Mouse (Mus musculus): ENCODE results near the gene Ccdc181. TPM values are rescaled to one million over a fixed set of nuclear protein-coding genes. Genes with fewer than 3 reads are reported as not detected.

Ccdc181 gene
- polyA plus RNA-seq, 1 experiment, result 0.92 TPM

DNA sequence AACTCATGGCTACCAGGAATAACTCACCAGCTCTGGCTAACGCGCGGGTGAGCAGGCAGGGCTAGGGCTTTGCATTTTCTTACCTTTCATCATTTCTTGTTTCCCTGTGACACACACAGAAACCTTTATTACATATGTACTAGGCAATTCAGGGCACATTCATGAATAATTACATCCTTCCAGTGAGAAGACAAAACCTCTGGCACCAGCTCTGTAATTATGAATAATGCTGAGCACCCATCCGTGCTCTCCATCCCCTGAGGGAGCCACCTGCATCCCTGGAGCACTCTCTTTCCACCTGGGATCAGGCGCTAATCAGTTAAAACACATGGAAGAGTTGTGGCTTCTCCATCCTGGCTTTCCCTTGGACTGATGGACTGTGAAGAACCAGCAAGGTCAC, 28.4 kb downstream of the Ccdc181 start, which contains the start of gene Nme7:
Gene Nme7, plus strand, starts transcription at position 301 of the 400 bp plus-strand sequence.
- no peak within 1 kb of the TSS for H3K4me3 ChIP-seq (ENCODE audit: extremely low read depth, insufficient read depth, insufficient read length)
- 95% methylated on average over 5 of the region's 5 CpGs for WGBS
- H3K36me3 ChIP-seq (ENCODE audit: control insufficient read depth, insufficient read depth, low read length), result peaks cover 18% of the 10 kb centered on the region
- no peak within 1 kb of the TSS for H3K27ac ChIP-seq (ENCODE audit: insufficient read depth, low read length)
- no peaks in the 10 kb centered on the region for H3K4me1 ChIP-seq (ENCODE audit: control insufficient read depth, insufficient read depth, insufficient read length)
- TF ChIP-seq CTCF (IDR thresholded peaks at IDR 0.05; ENCODE audit: extremely low read depth, insufficient read depth, insufficient read length, insufficient replicate concordance) (no peak), POLR2A (IDR thresholded peaks at IDR 0.05; ENCODE audit: low read depth, low read length) (no peak)
- no peaks in the 10 kb centered on the region for H3K27me3 ChIP-seq (ENCODE audit: control insufficient read depth, insufficient read depth, low read length)
- DNase-seq (ENCODE audit: low read depth in 1 of 2, low spot score in 2 of 2), result no peak

DNA sequence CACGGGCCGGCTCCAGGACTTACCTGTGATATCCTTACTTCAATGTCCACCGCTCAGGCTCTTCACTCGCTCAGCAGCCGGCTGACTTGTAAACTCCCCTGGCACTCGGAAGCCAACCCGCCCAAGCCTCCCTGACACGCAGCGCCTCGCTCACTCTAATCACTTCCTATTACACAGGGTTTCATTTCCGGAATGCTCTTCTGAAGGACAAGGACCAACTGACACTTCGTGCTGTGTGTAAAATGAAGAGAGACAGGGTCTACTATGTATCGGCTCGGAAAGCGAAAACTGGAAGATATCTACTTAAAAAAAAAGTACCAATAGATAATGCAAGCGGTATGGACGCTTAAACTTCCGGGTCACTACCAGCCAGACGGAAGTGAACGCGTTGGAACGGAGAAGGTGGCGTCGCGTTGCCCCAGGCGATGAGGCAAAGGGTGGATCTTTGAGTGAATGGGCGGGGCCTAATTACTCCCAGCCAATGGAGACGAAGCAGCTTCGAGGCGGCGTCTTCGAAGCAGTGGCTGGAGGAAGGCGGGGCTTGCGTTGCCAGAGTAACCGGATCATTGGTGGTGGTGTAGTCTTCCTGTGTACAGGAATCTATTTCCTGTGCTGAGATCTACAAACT, 31.9 kb downstream of the Ccdc181 start, which contains the start of gene Blzf1:
Gene Blzf1, minus strand, starts transcription at position 366 of the 628 bp plus-strand sequence.
- TF ChIP-seq POLR2A (IDR thresholded peaks at IDR 0.05; ENCODE audit: low read depth, low read length) (peak; percentile 31; the same call in 1 of the 2 replicates), CTCF (IDR thresholded peaks at IDR 0.05; ENCODE audit: extremely low read depth, insufficient read depth, insufficient read length, insufficient replicate concordance) (no peak)
- Histone ChIP-seq H3K4me1 (ENCODE audit: control insufficient read depth, insufficient read depth, insufficient read length) (no peaks in the 10 kb centered on the region), H3K36me3 (ENCODE audit: control insufficient read depth, insufficient read depth, low read length) (peaks cover 3% of the 10 kb centered on the region), H3K4me3 (ENCODE audit: extremely low read depth, insufficient read depth, insufficient read length) (peak within 1 kb of the TSS; percentile 61), H3K27me3 (ENCODE audit: control insufficient read depth, insufficient read depth, low read length) (no peaks in the 10 kb centered on the region), H3K27ac (ENCODE audit: insufficient read depth, low read length) (peak within 1 kb of the TSS; percentile 66)
- WGBS, result under 1% methylated on average over 35 of the region's 35 CpGs
- peak; percentile 95 to 97 for DNase-seq (ENCODE audit: low read depth in 1 of 2, low spot score in 2 of 2)

GRCm38 (mm10) chr1:164307922-164308321, 32.5 kb downstream of the Ccdc181 start:
- Histone ChIP-seq H3K36me3 (ENCODE audit: control insufficient read depth, insufficient read depth, low read length) (no peaks in the 10 kb centered on the region), H3K4me1 (ENCODE audit: control insufficient read depth, insufficient read depth, insufficient read length) (no peaks in the 10 kb centered on the region), H3K27ac (ENCODE audit: insufficient read depth, low read length) (no peak overlapping the region), H3K4me3 (ENCODE audit: extremely low read depth, insufficient read depth, insufficient read length) (peak overlapping the region; percentile 61), H3K27me3 (ENCODE audit: control insufficient read depth, insufficient read depth, low read length) (no peaks in the 10 kb centered on the region)
- TF ChIP-seq POLR2A (IDR thresholded peaks at IDR 0.05; ENCODE audit: low read depth, low read length), result no peak
- TF ChIP-seq CTCF (IDR thresholded peaks at IDR 0.05; ENCODE audit: extremely low read depth, insufficient read depth, insufficient read length, insufficient replicate concordance), result no peak
- no peak for DNase-seq (ENCODE audit: low read depth in 1 of 2, low spot score in 2 of 2)
- 14% methylated on average over 10 of the region's 10 CpGs for WGBS

DNA sequence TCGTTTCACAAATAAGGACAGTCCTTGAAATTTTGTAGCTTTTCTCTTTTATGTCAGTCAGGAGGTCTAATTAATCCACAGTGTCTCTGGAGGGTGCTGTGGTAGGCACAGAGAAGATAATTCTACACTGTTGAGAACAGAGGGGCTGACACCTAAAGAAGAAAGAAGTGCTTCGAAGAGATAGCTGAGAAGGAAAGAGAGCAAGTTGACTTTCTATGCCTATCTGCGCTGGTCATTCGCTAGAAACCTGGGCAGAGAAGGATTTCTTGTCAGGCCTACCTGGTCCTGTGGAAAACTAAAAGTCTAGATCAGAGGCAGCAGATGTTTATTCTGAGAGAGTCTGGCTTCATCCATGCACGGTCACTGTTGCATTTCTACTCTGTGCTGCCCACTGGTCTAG, 38.7 kb downstream of the Ccdc181 start:
- Histone ChIP-seq H3K27me3 (ENCODE audit: control insufficient read depth, insufficient read depth, low read length) (no peaks in the 10 kb centered on the region), H3K27ac (ENCODE audit: insufficient read depth, low read length) (no peak overlapping the region), H3K4me3 (ENCODE audit: extremely low read depth, insufficient read depth, insufficient read length) (no peak overlapping the region), H3K36me3 (ENCODE audit: control insufficient read depth, insufficient read depth, low read length) (no peaks in the 10 kb centered on the region), H3K4me1 (ENCODE audit: control insufficient read depth, insufficient read depth, insufficient read length) (no peaks in the 10 kb centered on the region)
- WGBS, result 89% methylated on average over 5 of the region's 5 CpGs
- TF ChIP-seq POLR2A (IDR thresholded peaks at IDR 0.05; ENCODE audit: low read depth, low read length) (no peak), CTCF (IDR thresholded peaks at IDR 0.05; ENCODE audit: extremely low read depth, insufficient read depth, insufficient read length, insufficient replicate concordance) (no peak)
- no peak for DNase-seq (ENCODE audit: low read depth in 1 of 2, low spot score in 2 of 2)

DNA sequence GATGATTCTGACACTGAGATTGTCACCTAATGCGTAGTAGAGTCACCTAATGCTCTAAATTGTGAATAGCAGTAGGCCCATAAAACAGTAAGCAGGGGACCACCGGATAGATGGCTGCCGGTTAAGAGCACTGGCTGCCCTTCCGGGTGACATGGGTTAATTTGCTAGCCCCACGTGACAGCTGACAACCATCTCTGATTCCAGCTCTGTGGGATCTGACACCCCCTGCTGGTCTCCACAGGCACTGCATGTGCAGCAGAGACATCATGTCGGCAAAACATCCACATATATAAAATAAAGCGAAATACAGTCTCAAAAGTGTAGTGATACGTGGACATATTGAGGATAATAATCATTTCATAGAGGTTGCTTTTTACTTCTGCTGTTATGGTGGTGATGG, 39.9 kb downstream of the Ccdc181 start:
- peak in 1 of 2 experiments; percentile 22 for DNase-seq (ENCODE audit: low read depth in 1 of 2, low spot score in 2 of 2)
- H3K27ac ChIP-seq (ENCODE audit: insufficient read depth, low read length), result no peak overlapping the region

DNA sequence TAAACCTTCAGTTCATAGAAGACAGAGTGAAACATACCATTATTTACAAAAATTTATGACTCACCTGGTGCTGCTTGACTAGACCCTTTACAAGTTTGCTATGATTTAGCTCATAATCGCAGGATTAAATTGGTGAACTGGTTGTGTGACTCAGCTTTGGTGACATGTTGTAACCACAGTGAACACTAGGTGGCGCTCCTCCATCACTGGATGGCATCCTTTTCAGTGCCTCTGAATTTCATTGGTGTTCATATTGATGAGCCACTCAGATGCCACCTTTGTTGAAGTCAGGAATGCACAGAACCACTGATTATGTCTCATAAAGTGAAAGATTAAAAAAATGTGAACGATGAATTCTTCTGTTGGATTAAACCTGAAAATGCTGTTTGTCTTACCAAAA, 41.3 kb downstream of the Ccdc181 start:
- H3K4me1 ChIP-seq (ENCODE audit: control insufficient read depth, insufficient read depth, insufficient read length), result no peaks in the 10 kb centered on the region
- H3K27me3 ChIP-seq (ENCODE audit: control insufficient read depth, insufficient read depth, low read length), result no peaks in the 10 kb centered on the region
- no peak overlapping the region for H3K27ac ChIP-seq (ENCODE audit: insufficient read depth, low read length)
- DNase-seq (ENCODE audit: low read depth in 1 of 2, low spot score in 2 of 2), result peak; percentile 31 to 60
- WGBS, result 30% methylated on average over 3 of the region's 3 CpGs
- no peaks in the 10 kb centered on the region for H3K36me3 ChIP-seq (ENCODE audit: control insufficient read depth, insufficient read depth, low read length)
- H3K4me3 ChIP-seq (ENCODE audit: extremely low read depth, insufficient read depth, insufficient read length), result no peak overlapping the region
- no peak for TF ChIP-seq POLR2A (IDR thresholded peaks at IDR 0.05; ENCODE audit: low read depth, low read length)
- TF ChIP-seq CTCF (IDR thresholded peaks at IDR 0.05; ENCODE audit: extremely low read depth, insufficient read depth, insufficient read length, insufficient replicate concordance), result peak; percentile 80; the same call in 1 of the 2 replicates

More for the DNA sequence above, 39.9 kb downstream of the Ccdc181 start:
- TF ChIP-seq POLR2A (IDR thresholded peaks at IDR 0.05; ENCODE audit: low read depth, low read length) (no peak), CTCF (IDR thresholded peaks at IDR 0.05; ENCODE audit: extremely low read depth, insufficient read depth, insufficient read length, insufficient replicate concordance) (peak; percentile 41; the same call in 1 of the 2 replicates)
- WGBS, result 84% methylated on average over 8 of the region's 8 CpGs
- no peaks in the 10 kb centered on the region for H3K27me3 ChIP-seq (ENCODE audit: control insufficient read depth, insufficient read depth, low read length)
- no peaks in the 10 kb centered on the region for H3K4me1 ChIP-seq (ENCODE audit: control insufficient read depth, insufficient read depth, insufficient read length)
- no peaks in the 10 kb centered on the region for H3K36me3 ChIP-seq (ENCODE audit: control insufficient read depth, insufficient read depth, low read length)
- H3K4me3 ChIP-seq (ENCODE audit: extremely low read depth, insufficient read depth, insufficient read length), result no peak overlapping the region

DNA sequence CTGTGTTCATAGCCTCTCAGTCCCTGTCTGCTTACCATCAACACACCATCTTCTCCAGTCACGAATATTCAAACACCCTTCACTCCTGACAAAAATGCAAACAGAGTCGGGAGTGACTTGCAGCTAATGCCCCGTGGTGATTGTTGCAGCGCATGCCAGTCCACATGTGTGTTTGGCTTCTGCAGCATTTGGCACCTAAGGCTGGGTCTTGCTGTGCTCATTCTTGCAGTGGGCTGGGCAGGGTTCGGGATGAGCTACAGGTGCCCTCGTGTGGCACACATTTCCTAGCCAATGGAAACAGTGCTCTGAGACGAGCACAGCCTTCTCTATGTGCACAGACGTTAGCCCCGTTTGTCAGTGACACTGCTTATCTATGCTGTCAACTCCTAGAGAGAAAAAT, 41.9 kb downstream of the Ccdc181 start:
- Histone ChIP-seq H3K27ac (ENCODE audit: insufficient read depth, low read length) (no peak overlapping the region), H3K4me1 (ENCODE audit: control insufficient read depth, insufficient read depth, insufficient read length) (no peaks in the 10 kb centered on the region), H3K27me3 (ENCODE audit: control insufficient read depth, insufficient read depth, low read length) (no peaks in the 10 kb centered on the region), H3K4me3 (ENCODE audit: extremely low read depth, insufficient read depth, insufficient read length) (no peak overlapping the region), H3K36me3 (ENCODE audit: control insufficient read depth, insufficient read depth, low read length) (no peaks in the 10 kb centered on the region)
- no peak for DNase-seq (ENCODE audit: low read depth in 1 of 2, low spot score in 2 of 2)
- TF ChIP-seq CTCF (IDR thresholded peaks at IDR 0.05; ENCODE audit: extremely low read depth, insufficient read depth, insufficient read length, insufficient replicate concordance) (no peak), POLR2A (IDR thresholded peaks at IDR 0.05; ENCODE audit: low read depth, low read length) (no peak)
- WGBS, result 89% methylated on average over 9 of the region's 9 CpGs
